Mouse (Mus musculus) hindbrain, postnatal 0 days (tissue): ENCODE measurements around the gene Cdca8. TPM values are rescaled to one million over a fixed set of nuclear protein-coding genes. Genes with fewer than 3 reads are reported as not detected.

Experiments used
- ATAC-seq: fragments of 200-750 bp; cut with Nextera tagmentation; 2 replicates; pipeline ENCODE4 v1.8.0; 2017; ENCODE audit warnings: mild to moderate bottlenecking, moderate TSS enrichment, moderate library complexity
- DNase-seq: peaks from one replicate; pipeline ENCODE4 v3.0.0-alpha.2; 2015; ENCODE audit warnings: low spot score
- H3K27ac ChIP-seq: fragments of 300-500 bp; sonication (generic); 2 replicates; pipeline ENCODE4 v1.5.1; 2014; ENCODE audit warnings: mild to moderate bottlenecking
- H3K27me3 ChIP-seq: fragments of 300-500 bp; sonication (generic); 2 replicates; pipeline ENCODE4 v1.6.1; 2014; ENCODE audit warnings: low read length, mixed read lengths; ENCODE audit not compliant: insufficient read depth
- H3K36me3 ChIP-seq: fragments of 300-500 bp; sonication (generic); 2 replicates; pipeline ENCODE4 v1.6.1; 2014; ENCODE audit warnings: low read length, mixed read lengths; ENCODE audit not compliant: insufficient read depth
- H3K4me1 ChIP-seq: fragments of 300-500 bp; sonication (generic); 2 replicates; pipeline ENCODE4 v1.6.1; 2014; ENCODE audit warnings: antibody characterized with exemption, low read length, mixed read lengths; ENCODE audit not compliant: insufficient read depth
- H3K4me2 ChIP-seq: fragments of 300-500 bp; sonication (generic); 2 replicates; pipeline ENCODE4 v1.6.1; 2014; ENCODE audit warnings: low read depth, mild to moderate bottlenecking, low read length, moderate library complexity, mixed read lengths
- H3K4me3 ChIP-seq: fragments of 300-500 bp; sonication (generic); 2 replicates; pipeline ENCODE4 v1.5.1; 2014; ENCODE audit warnings: low read length
- H3K9ac ChIP-seq: fragments of 300-500 bp; sonication (generic); replicated peaks from 2 replicates; pipeline ENCODE4 v1.6.1; 2014; ENCODE audit warnings: mild to moderate bottlenecking, low read length, moderate library complexity, mixed read lengths
- H3K9me3 ChIP-seq: fragments of 300-500 bp; sonication (generic); 2 replicates; pipeline ENCODE4 v1.6.1; 2016; ENCODE audit warnings: low read length, mixed read lengths
- CTCF ChIP-seq: IDR thresholded peaks from 2 replicates; pipeline ENCODE4 v1.5.1; 2016; ENCODE audit warnings: antibody characterized with exemption, control low read depth, low read depth
- WGBS: fragments of 180-500 bp; shearing (Covaris S2); extraction: QIAGEN DNeasy Blood & Tissue Kit; methylation state at CpG from one replicate; pipeline ENCODE4 v1.1.7; 2014; 5-methylcytosine and 5-hydroxymethylcytosine counted together
- polyA plus RNA-seq: library from polyadenylated mRNA; unstranded; fragments of >200 nt; fragmentation: Nextera tagmentation; extraction: Ambion mirVana; gene quantifications from 2 replicates; pipeline ENCODE4 v1.2.1, GENCODE M21; 2015
- total RNA-seq: library from RNA; depleted of rRNA; stranded (reverse); fragments of >200 nt; gene quantifications from 2 replicates; pipeline ENCODE4 v1.2.3, GENCODE M21; 2014

Cdca8 gene
- total and polyA plus RNA-seq, 2 experiments from 2014 or later, result 17.1 to 28.9 TPM

DNA sequence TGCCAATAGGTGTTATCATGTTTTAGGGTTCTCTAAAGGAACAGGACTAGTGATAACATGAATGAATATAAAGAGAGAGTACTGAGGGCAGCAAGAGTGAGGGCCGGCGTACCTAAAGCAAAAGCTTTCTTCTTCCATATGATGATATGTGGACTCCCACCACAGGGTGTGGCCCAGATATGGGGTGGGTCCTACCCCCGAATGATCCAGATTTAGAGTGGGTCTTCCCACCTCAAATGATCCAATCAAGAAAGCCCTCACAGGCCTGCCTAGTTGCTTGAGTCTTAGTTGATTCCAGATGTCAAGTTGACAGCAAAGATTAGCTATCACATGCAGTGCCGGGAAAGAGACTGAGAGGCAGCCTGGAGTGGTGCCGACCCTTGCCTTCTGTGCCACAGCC is 4.7 kb upstream of the Cdca8 start:
- TF ChIP-seq CTCF, result no peak
- DNase-seq, result no peak
- H3K27ac ChIP-seq, result no peak overlapping the region
- H3K36me3 ChIP-seq, result peaks cover 16% of the 10 kb centered on the region
- H3K4me2 ChIP-seq, result no peak overlapping the region
- WGBS, result 85% methylated on average over 5 of the region's 5 CpGs
- no peaks in the 10 kb centered on the region for H3K9me3 ChIP-seq
- ATAC-seq, result no peak
- no peak overlapping the region for H3K4me3 ChIP-seq
- H3K27me3 ChIP-seq, result no peaks in the 10 kb centered on the region
- no peak overlapping the region for H3K9ac ChIP-seq
- no peaks in the 10 kb centered on the region for H3K4me1 ChIP-seq

DNA sequence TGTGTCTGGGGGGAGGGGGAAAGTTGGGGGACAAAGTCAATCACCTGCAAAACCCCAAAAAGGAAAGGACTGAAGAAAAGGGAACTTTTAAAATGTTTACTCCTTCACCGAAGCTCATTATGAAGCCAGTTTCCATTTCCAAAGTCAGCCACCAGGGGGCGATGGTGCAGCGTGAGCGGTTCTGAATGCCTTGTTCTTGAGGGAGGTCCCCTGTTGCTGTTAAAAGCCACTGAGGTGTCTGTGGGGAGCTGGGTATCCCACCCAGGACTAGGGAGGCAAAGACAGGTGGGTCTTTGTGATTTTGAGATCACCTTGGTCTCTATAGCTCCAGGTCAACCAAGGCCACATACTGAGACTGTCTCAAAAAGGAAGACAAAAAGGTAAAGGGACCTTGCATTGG is 3.9 kb upstream of the Cdca8 start:
- peaks cover 19% of the 10 kb centered on the region for H3K36me3 ChIP-seq
- DNase-seq (peak; percentile 87), ATAC-seq (peak; percentile 32; the same call in 1 of the 2 replicates)
- H3K4me1 ChIP-seq, result no peaks in the 10 kb centered on the region
- no peaks in the 10 kb centered on the region for H3K27me3 ChIP-seq
- H3K4me3 ChIP-seq, result no peak overlapping the region
- no peak overlapping the region for H3K4me2 ChIP-seq
- WGBS, result 5% methylated on average over 4 of the region's 4 CpGs
- H3K9me3 ChIP-seq, result no peaks in the 10 kb centered on the region
- H3K9ac ChIP-seq, result no peak overlapping the region
- no peak overlapping the region for H3K27ac ChIP-seq
- peak; percentile 97 for TF ChIP-seq CTCF

DNA sequence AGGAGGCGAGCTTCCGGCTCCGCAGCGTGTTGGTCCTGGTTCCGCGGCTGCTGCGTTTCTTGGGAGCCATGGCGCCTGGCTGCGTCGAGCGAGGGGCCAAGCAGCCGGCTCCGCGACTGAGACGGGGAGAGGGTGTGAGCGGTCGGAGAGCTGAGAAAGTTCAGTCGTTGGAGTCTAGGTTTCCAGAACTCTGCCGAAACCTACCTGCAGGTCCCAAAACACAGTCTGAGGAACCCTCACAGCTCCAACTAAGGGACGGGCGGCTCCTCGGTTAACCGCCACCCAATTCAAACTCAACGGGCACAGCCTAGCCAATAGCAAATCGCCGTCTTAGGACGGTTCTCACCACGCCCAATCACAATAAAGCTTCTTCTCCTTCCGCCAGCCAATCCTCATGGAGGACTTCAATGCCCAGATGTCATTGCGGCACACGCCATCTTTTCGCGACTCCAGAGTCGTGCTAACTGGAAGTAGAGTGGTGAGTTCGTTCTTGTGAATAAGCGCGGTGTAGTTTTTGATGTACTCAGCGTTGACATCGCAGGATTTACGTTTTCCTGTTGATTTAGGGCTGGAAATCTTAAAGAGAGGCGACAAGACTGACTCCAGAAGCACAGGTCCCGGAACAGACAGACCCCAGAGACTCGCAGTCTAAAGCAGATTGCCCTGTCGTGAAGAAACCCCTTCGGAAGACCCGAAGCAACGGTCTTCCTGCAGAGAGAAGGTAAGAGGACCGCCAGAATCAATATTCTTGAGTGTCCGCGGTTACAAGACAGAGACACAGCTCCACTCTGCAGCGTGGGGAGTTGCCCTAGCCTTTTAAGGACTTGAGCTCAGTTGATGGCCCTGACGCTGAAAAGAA is 2.3 kb downstream of the Cdca8 start, which contains the start of gene 9930104L06Rik:
9930104L06Rik (plus strand) TSS at position 436 of the 859 bp plus-strand sequence.
- Histone ChIP-seq H3K36me3 (peaks cover 19% of the 10 kb centered on the region), H3K27me3 (no peaks in the 10 kb centered on the region), H3K9me3 (no peaks in the 10 kb centered on the region), H3K4me3 (peak within 1 kb of the TSS; percentile 89), H3K9ac (peak within 1 kb of the TSS; percentile 69), H3K27ac (no peak within 1 kb of the TSS), H3K4me2 (peak within 1 kb of the TSS; percentile 66), H3K4me1 (peaks cover 12% of the 10 kb centered on the region; the same call in 1 of the 2 replicates)
- DNase-seq (peak; percentile 99), ATAC-seq (peak; percentile 99)
- no peak for TF ChIP-seq CTCF
- WGBS, result under 1% methylated on average over 52 of the region's 52 CpGs

- Histone ChIP-seq H3K4me2 (no peak overlapping the region), H3K36me3 (0 out of 2 replicates have a peak, but pooled peaks cover 4% of the 10 kb centered on the region), H3K4me1 (no peaks in the 10 kb centered on the region), H3K9me3 (no peaks in the 10 kb centered on the region), H3K27ac (no peak overlapping the region), H3K4me3 (no peak overlapping the region), H3K27me3 (no peaks in the 10 kb centered on the region), H3K9ac (no peak overlapping the region)
- 94% methylated on average over 5 of the region's 5 CpGs for WGBS
- DNase-seq (no peak), ATAC-seq (no peak)
- TF ChIP-seq CTCF, result no peak
Measured at GRCm38 (mm10) chr4:124928102-124928501, 11.0 kb downstream of the Cdca8 start.

DNA sequence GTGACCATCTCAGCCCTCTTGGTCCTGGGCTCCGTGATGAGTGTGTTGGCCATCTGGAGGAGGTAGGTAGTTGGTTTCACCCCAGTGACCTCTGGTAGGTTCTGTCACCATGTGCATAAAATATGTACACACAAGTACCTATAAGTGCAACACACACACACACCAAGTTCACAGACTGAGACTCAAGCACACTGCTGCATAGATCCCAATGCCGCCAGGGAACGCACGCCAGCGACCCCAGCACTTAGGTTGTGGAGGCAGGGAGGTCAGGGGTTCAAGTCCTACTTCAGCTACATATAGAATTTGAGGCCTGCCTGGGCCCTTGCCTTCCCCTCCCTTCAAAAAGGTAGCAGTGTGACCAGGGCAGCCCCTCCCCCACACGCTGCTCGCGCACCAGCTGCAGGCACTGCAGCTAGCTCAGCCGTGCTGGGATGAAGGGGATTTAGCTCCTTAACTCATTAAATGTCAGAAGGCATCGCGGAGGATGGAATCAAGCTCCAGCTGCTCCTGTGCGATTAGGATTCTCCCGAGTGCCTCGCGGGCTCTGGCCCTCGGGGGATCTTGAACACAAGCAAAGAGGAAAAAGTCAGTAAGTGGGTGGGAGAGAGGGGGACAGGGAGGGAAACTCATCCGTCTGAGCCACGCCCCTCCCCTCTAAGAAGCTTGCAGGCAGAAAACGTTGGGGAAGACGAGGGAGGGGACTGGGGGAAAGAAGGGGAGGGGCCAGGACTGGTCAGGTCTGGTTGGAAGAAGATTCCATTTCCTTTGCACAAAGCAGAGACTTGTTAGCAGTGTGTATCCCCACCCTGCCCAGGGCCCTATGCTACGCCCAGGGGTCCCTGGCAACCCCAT is 32.9 kb downstream of the Cdca8 start:
- peak overlapping the region; percentile 2; the same call in 1 of the 2 replicates for H3K4me3 ChIP-seq
- 10% methylated on average over 21 of the region's 21 CpGs for WGBS
- DNase-seq, result peak; percentile 80

GRCm38 (mm10) chr4:124905417-124905816 is 33.7 kb downstream of the Cdca8 start:
- WGBS, result 71% methylated on average over 4 of the region's 4 CpGs
- H3K36me3 ChIP-seq, result no peaks in the 10 kb centered on the region
- no peaks in the 10 kb centered on the region for H3K9me3 ChIP-seq
- no peak overlapping the region for H3K4me2 ChIP-seq
- peaks cover 7% of the 10 kb centered on the region; the same call in 1 of the 2 replicates for H3K4me1 ChIP-seq
- no peaks in the 10 kb centered on the region for H3K27me3 ChIP-seq
- no peak overlapping the region for H3K4me3 ChIP-seq
- ATAC-seq (no peak), DNase-seq (no peak)
- H3K27ac ChIP-seq, result no peak overlapping the region
- no peak for TF ChIP-seq CTCF
- H3K9ac ChIP-seq, result no peak overlapping the region

More for the DNA sequence above, 32.9 kb downstream of the Cdca8 start:
- Histone ChIP-seq H3K4me2 (peak overlapping the region; percentile 22), H3K27ac (peak overlapping the region; percentile 55; the same call in 1 of the 2 replicates), H3K4me1 (peaks cover 7% of the 10 kb centered on the region; the same call in 1 of the 2 replicates), H3K9ac (peak overlapping the region; percentile 22; the same call in 1 of the 2 replicates), H3K9me3 (no peaks in the 10 kb centered on the region), H3K27me3 (no peaks in the 10 kb centered on the region), H3K36me3 (no peaks in the 10 kb centered on the region)
- peak; percentile 85 for ATAC-seq
- no peak for TF ChIP-seq CTCF
